Mouse (Mus musculus): Measurements from ENCODE around the gene Cspg4.
A peak's percentile ranks its signal among the peaks of the same experiment; 100 is the strongest.
"Not testable (repeated sequence)": the region's sequence is repeated elsewhere in the genome, so short reads cannot be mapped to it uniquely, and the experiment has no call there.

The Cspg4 gene

GRCm38 (mm10) chr9:56926025-56926360 lies 61.2 kb downstream of the Cspg4 start:
- DNase-seq (ENCODE audit: low spot score in 2 of 2): no peak

- no peak for DNase-seq (ENCODE audit: low spot score in 2 of 2)
Observed at GRCm38 (mm10) chr9:56926387-56926786, 61.6 kb downstream of the Cspg4 start.

GRCm38 (mm10) chr9:56927191-56928012 lies 62.6 kb downstream of the Cspg4 start:
- DNase-seq (ENCODE audit: low spot score in 2 of 2): peak in 1 of 2 experiments; percentile 58

- DNase-seq (ENCODE audit: low spot score in 2 of 2): peak; percentile 93 to 95
Observed at GRCm38 (mm10) chr9:56928041-56928811, 63.4 kb downstream of the Cspg4 start, which contains the start of gene Snx33. Snx33 (minus strand) TSS chr9:56928371.

GRCm38 (mm10) chr9:56929496-56929895 lies 64.7 kb downstream of the Cspg4 start:
- DNase-seq (ENCODE audit: low spot score in 2 of 2): no peak

- DNase-seq (ENCODE audit: low spot score in 2 of 2): no peak
Observed at GRCm38 (mm10) chr9:56930556-56930955, 65.7 kb downstream of the Cspg4 start.

GRCm38 (mm10) chr9:56936861-56937222 lies 72.0 kb downstream of the Cspg4 start:
- DNase-seq (ENCODE audit: low spot score in 2 of 2): no peak

GRCm38 (mm10) chr9:56937223-56938160 lies 72.7 kb downstream of the Cspg4 start, which contains the start of gene Imp3:
Imp3 (plus strand) TSS chr9:56937475.
- DNase-seq (ENCODE audit: low spot score in 2 of 2): peak; percentile 78 to 84

- DNase-seq (ENCODE audit: low spot score in 2 of 2): no peak
Observed at GRCm38 (mm10) chr9:56938374-56938773, 73.5 kb downstream of the Cspg4 start.

- not testable (repeated sequence) for DNase-seq (ENCODE audit: low spot score in 2 of 2)
Observed at GRCm38 (mm10) chr9:56947481-56947880, 82.6 kb downstream of the Cspg4 start.

GRCm38 (mm10) chr9:56948699-56949098 lies 83.9 kb downstream of the Cspg4 start:
- DNase-seq (ENCODE audit: low spot score in 2 of 2): not testable (repeated sequence)

Measured in urinary bladder, postnatal 4 days (tissue).